Mouse (Mus musculus): Measurements from ENCODE around the gene Arhgap23.

Gene Arhgap23

DNA sequence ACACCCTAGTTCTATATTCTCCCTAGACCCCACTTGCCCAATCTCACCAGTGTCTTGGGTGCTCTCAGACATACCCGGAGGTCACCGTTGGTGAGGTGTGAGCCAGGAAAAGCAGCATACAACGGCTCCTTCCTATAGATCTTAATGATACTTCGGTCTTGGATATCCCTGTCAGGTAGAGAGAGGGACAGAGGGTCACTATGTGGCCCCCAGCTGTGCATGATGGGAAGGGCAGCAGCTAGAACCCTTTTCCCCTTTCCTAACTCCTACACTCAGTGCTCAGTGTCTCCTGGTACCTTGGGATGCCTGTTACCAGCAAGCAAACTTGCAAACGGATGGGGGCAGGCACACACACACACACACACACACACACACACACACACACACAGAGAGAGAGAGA lies 120.3 kb downstream of the Arhgap23 start:
- DNase-seq, result no peak

DNA sequence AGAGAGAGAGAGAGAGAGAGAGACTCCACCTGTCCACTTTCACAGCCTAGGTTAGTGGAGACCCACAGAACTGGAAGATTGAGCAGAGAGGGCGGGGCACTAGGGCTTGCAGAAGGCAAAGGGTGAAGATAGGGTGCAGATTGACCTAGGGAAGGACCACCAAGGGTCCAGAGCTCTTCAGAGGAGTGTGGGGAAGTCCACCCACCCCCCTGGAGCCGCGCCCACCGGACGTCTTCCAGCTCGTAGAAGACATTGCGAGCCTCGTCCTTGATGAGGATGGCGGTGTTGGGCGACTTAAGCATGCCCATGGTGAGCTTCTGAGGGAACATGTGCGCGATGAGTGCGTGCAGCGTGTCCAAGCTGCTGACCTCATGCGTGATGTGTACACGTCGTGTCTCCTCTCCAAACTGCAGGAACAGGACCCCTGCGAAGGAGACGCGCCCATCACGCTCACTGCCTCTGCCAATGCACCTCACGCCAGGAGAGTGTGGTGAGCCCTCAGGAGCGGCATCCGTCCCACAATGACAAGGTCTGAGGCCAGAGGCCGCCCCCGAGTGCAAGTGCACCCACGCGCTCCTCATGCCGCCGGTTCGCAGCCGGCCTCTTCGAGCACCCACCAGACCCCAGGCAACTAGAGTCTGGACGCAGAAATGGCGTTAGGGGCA lies 120.9 kb downstream of the Arhgap23 start:
- no peak for DNase-seq

DNA sequence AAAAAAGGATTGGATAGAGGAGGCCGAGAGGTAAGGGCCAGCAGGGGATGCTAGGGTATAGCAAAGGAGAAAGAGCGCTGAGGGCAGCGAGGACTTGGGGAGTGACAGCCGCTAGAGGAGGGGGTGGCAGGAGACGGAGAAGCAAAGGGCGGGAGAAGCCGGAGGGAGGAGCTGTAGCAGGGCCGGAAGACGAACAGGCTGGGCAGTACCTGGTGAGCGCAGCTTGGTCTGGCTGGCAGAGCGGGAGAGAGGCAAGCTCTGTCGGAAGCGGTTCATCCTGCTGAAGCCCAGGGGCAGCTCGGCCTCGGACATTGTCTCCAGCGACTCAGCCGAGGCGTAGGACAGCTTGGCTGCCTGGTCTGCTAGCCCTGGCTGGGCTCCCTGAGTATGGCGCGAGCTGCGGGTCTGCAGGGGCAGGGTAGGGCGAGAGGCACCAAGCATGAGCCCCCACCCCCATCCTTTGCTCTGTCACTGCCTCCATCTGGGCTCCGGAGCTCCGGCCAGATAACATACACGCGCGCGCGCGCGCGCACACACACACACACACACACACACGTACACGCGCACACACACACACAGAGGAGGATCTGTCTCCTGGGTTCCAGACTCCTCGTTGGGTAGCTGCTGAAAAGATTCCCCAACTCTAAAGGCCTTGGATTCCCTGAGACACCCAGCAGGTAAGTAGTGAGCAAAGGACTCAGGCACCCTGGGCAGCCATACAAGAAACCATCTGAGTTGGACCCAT lies 121.7 kb downstream of the Arhgap23 start:
- DNase-seq, result no peak

DNA sequence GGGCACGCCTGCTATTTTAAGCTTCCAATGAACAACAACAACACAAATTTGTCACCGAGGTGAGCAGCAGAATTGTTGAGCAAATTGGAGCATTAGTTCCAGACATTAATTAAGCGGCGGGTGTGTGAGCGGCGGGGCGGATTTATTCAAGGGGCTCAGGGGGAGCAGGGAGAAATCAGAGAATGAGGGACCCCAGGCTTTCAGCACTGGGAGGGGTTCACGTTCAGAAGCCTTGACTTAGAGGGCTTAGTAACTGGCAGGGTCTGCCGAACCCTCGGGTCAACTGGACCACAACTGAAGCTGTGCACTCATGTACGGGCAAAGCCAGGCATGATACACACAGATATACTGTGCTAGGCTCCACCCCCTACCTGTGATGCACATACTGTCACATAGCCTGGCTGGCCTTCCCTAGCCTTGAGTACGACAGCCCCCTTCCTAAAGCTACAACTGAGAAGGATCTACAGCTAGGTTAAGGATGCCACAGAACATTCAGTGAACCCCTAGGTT lies 122.3 kb downstream of the Arhgap23 start:
- no peak for DNase-seq

DNA sequence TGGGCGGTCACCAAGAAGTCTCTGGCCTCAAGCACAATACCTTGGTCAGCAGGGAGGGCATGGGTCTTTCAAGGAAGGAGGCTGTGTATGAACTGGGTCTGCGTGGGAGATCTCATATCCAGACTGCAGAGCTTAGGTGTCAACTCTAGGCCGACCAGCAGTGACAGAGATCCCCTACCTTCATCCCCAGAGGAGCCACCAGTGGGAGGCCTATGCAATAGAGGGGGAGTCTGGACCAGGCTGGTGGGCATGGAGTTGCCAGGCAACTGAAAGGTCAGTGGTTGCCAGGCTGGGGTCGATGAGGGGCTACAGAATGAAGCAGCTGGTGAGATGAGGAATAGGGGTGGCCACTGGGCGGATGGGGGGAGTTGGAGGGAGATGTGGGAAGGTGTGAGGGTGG lies 124.3 kb downstream of the Arhgap23 start:
- DNase-seq, result no peak

DNA sequence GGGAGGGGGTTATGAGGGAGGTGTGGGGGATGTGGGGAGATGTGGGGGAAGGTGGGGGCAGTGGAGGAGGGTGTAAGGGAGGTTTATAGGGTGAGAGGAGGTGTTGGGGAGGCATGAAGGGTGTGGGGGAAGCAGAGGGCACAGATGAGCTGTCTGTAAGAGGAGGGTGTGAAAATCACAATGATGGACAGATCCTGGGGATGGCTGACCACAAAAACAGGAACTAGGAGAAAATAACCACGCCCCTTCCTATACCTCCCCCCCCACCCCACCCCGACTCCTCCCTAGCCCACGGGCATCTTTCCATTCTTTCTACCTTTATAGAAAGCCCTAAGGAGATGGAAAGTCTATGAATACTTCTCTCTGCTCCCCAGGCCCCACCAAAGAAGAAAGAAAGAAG lies 124.8 kb downstream of the Arhgap23 start:
- DNase-seq, result no peak

DNA sequence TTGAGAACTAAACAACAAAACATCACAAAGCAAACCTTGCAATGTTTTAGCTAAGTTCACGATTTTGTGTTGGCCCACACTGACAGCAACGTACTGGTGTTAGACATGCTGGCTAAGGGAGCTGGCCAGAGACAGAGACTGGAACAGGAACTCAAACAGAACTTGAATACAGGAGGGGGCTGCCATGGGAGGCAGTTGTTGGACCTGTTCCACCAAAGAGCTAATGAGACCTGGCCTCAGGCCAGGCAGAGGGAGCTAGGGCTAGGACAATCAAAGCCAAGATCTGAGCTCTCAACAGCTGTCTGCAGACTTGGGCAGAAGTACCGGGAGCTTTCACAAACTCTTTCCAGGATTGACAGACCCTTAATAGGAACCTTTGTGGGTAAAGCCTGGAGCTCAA lies 125.3 kb downstream of the Arhgap23 start:
- DNase-seq, result peak; percentile 47

DNA sequence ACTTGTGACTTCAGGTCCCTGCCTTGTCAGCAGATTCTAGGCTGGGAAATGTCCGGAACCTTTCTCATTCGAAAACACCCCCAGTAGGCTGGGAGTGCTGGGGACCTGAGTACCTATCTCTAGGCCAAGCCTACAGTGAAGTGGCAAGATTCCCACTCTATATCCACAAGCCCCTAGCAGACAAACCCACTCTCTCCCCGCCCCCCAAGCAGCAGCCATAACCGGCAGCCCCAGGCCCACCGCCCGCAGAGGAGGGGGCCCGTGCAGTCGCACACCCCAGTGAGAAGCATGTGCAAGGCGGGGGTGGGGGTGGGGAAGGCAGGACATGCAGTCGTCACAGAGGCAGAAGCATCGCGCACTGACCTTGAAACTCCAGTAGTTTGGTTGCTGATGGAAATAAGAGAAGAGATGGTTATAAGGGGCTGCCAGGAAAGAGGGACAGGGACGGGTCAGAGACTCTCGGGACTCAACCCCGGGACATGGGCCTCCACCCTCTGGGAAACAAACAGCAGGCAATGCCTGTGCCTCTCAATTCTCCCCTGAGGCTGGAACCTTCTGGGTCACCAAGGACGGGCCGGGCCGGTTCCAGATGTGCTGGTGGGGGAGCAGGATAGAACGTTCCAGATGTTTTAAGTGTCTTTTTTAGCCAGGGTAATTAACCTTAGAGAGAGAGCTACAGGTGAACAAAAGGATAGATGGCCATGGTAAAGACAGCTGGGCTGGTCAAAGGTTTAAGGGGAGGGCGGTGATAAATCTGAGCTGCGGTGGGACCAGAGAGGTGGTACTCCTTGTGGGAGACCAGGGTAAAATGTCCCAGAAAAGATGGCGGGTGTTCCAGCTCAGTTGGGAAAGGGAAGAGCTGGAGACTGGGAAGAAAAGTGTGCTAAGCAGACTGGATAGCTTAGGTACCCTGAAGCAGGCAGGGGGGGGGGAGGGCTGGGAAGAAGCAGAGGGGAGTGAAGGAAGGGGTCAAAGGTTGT lies 127.1 kb downstream of the Arhgap23 start:
- DNase-seq, result no peak

DNA sequence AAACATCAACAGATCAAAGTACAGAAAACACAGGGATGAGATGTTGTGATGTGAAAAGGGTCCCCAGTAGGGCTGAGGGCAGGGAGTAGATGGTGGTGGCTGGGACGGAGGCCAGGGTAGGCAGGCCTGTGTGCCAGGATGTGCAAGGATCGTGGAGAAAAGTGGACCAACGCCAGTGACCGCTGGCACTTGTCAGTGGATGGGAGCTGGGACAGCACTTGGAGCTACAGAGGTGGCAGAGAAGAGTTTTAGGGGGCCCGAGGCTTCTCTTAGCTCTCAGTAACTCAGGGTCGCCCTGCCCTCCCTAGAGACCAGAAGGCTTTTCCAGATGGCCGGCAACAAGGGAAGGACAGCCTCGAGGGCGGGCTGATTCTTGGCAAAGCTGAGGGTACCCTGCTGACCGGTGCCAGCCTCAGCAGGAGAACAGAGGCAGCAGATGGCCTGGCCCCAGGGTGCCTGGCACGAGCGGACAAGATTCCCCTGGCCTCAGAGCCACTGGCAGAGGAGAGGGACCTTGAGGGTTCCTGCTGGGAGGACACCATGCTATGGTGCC lies 127.9 kb downstream of the Arhgap23 start:
- peak; percentile 87 for DNase-seq

DNA sequence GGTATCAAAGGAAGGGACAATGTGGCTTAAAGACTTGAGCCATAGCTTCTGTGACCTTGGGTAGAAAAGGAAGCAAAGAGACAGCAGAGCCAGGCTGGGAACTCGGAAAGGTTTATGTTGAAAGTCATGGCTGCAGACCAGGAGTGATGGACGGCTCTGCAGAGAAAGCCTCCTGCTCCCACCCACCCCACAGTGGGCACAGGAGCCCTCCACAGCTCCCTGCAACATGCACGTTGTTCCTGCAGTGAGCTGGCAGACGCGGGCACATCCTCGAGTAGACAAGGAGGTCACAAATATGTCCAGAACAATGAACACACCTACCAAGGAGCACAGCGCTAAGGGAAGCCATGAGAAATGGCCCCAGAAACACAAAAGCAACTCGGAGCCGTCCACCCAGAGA lies 128.6 kb downstream of the Arhgap23 start:
- DNase-seq, result no peak

DNA sequence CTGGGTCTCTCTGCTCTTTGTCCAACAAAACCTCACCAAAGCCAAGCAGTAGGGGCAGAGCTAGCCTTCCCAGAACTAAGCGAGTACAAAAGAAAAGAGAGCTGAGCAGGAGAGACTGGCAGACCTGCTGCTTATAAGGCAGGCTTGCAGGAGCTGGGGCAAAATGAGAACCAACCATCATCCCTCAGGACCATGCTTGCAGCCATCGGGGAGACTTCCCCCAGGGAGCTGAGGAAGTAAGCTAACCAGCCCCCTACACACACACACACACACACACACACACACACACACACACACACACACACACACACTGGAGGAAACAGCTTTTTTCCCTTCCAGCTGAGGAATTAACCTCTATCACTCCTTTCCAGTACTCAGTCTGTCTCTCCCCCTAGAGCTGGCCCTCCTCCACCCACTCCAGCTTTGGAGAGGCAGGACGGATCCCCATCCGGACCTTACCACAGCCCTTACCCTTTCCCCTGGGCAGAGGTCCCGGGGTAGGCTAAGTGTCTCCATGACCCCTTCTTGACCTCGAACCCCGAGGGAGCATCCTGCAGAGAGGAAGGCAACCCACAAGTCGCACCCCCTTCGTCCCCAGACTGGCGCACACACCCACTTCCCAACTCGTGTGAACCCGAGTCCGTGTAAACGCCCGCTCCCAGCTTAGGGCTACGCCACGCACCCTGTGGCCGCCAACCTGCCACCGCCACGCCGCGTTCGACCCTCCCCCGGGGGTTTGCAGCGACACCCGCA lies 130.7 kb downstream of the Arhgap23 start:
- no peak for DNase-seq

DNA sequence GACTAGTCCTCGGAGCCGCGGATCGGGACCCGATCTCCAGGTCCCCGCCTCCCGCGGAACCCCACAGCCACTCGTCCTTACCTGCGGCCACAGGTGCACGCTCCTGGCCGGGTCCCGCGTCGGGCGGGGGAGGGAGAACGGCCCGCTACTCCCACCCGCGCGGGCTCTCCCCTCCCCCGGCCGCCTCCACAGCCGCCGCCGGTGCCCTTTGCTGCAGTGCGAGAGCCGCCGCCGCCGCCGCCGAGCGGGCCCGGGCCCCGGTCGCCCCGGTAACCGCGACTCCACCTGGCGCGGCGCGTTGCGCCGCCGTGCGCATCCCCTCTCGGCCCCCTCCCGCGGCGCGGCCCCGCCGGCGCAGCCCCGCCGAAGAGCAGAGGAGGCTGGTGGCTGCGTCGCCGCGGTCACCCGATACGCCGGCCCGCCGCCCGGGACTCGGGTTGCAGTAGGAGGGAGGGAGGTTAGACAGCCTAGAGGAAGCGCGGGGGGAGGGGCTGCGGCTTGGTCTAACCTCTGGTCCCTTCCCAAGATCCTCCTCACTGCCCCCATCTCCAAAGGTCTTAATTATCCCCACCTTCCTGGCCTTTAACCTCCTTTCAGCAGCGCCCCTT lies 131.6 kb downstream of the Arhgap23 start:
- DNase-seq, result peak; percentile 76

DNA sequence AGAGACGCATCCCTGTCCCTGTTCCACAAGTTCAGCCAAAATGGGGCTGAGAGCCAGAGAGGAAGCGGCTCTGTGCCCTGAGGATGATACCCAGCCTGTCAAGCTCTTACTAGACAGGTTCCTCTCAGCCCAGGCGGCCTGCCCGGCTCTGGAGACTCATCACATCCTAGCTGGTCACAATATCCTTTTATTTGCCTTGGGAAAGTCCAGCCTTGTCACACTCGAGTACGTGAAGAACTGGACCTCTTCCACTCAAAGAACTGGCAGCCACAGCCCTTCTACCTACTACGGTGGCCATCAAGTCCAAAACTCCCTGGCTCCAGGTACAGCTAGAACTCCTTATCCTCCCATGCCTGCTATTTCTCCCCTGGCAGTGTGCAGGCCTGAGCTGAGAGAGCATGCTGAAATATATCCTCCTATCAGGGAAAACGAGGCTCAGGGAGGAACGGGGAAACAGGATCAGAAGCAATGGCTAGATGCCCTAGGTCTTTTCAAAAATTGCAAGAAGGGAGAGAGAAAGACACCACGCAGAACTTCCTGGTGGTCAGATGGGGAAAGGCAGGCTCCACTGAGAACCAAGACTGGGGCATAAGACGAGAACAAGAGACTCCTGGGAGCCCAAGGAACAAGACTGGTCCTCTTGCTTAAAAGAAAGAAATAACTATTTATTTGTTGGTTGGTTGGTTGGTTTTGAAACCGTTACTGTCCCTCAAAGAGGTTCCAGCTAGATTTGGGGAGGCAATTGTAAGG lies 132.8 kb downstream of the Arhgap23 start:
- no peak for DNase-seq

DNA sequence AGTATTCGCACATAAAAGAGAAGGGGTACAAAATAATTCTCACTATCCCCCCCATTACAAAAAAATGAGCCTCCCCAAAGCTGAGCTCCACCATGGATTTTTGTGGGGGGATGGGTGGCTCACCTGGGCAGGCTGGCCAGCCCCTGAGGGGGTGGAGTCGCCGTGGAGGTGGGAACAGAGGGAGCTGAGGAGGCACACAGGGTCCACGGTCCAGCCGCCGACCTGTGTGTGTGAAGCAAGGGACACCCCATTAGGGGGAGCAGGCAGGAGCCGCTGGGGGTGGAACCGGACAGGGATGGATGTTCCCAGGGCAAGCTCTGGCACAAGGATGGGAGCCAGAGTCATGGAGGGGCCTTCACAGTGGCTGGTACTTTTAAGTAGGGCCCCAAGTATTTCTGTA lies 133.4 kb downstream of the Arhgap23 start:
- no peak for DNase-seq

Data from kidney, adult 11 months (tissue).